Mouse (Mus musculus) adrenal gland (tissue): Measurements from ENCODE around the gene Alyref.

Experiments
- intact Hi-C: fragments of 180-260 bp; cut with DNase I; formaldehyde crosslinking; loops from one replicate; pipeline ENCODE4 v1.15.1; 2025

The Alyref gene

GRCm38 (mm10) chr11:120626785-120627467 is 28.8 kb upstream of the Alyref start:
- intact Hi-C loops: no loop called here

GRCm38 (mm10) chr11:120625152-120625775 is 27.1 kb upstream of the Alyref start, which contains the start of gene Sirt7:
Gene Sirt7 (minus strand): TSS chr11:120625240.
- intact Hi-C loops: loop anchor here (2.0 kb wide), 1 partner anchor 88 kb away; the partner anchor contains the start of genes Cenpx and Lrrc45

GRCm38 (mm10) chr11:120624680-120625111 is 26.5 kb upstream of the Alyref start:
- intact Hi-C loops: loop anchor here (2.0 kb wide), 1 partner anchor 88 kb away; the partner anchor contains the start of genes Cenpx and Lrrc45

- intact Hi-C loops: loop anchor here (2.0 kb wide), 1 partner anchor 89 kb away; the partner anchor contains the start of genes Cenpx and Lrrc45
These were observed 26.0 kb upstream of the Alyref start for GRCm38 (mm10) chr11:120623961-120624679.

GRCm38 (mm10) chr11:120622805-120623204 is 24.6 kb upstream of the Alyref start:
- intact Hi-C loops: no loop called here

- intact Hi-C loops: no loop called here
These were observed 22.0 kb upstream of the Alyref start for GRCm38 (mm10) chr11:120620195-120620594.

- intact Hi-C loops: no loop called here
These were observed 20.7 kb upstream of the Alyref start for GRCm38 (mm10) chr11:120618619-120619535.

GRCm38 (mm10) chr11:120617519-120618112 is 19.5 kb upstream of the Alyref start, which contains the start of gene Pcyt2:
Gene Pcyt2 (minus strand): TSS chr11:120617936.
- intact Hi-C loops: no loop called here

- intact Hi-C loops: no loop called here
These were observed 18.6 kb upstream of the Alyref start for GRCm38 (mm10) chr11:120616617-120617294.

GRCm38 (mm10) chr11:120615606-120616203 is 17.5 kb upstream of the Alyref start:
- intact Hi-C loops: no loop called here

GRCm38 (mm10) chr11:120615167-120615566 is 17.0 kb upstream of the Alyref start:
- intact Hi-C loops: no loop called here

GRCm38 (mm10) chr11:120613976-120614375 is 15.8 kb upstream of the Alyref start:
- intact Hi-C loops: loop anchor here (5.0 kb wide), 2 partner anchors 37 to 97 kb away; no protein-coding TSS in a partner anchor

- intact Hi-C loops: loop anchor here (5.0 kb wide), 2 partner anchors 36 to 96 kb away; no protein-coding TSS in a partner anchor
These were observed 15.4 kb upstream of the Alyref start for GRCm38 (mm10) chr11:120613481-120613972.

- intact Hi-C loops: loop anchor here (5.0 kb wide), 2 partner anchors 35 to 95 kb away; no protein-coding TSS in a partner anchor
These were observed 14.6 kb upstream of the Alyref start for GRCm38 (mm10) chr11:120612763-120613162.

- intact Hi-C loops: loop anchor here (5.0 kb wide), 2 partner anchors 33 to 93 kb away; no protein-coding TSS in a partner anchor
These were observed 12.4 kb upstream of the Alyref start for GRCm38 (mm10) chr11:120610477-120611046.

GRCm38 (mm10) chr11:120609250-120609649 is 11.1 kb upstream of the Alyref start:
- intact Hi-C loops: no loop called here

- intact Hi-C loops: no loop called here
These were observed 10.3 kb upstream of the Alyref start, which contains the start of gene Npb for GRCm38 (mm10) chr11:120608241-120609034. Gene Npb (plus strand): TSS chr11:120608477.
